Mouse (Mus musculus) ES-Bruce4 (cell line): ENCODE data around the gene Timm50. TPM values are rescaled to one million over a fixed set of nuclear protein-coding genes. Genes with fewer than 3 reads are reported as not detected.

Experiments
- H3K27ac ChIP-seq: 2 replicates; pipeline ENCODE4 v1.5.1; 2012; ENCODE audit warnings: low read length, inconsistent platforms; ENCODE audit not compliant: insufficient read depth
- H3K27me3 ChIP-seq: 2 replicates; pipeline ENCODE4 v1.6.1; 2012; ENCODE audit warnings: mild to moderate bottlenecking, low read length, inconsistent platforms; ENCODE audit not compliant: control insufficient read depth, poor library complexity, insufficient read depth, severe bottlenecking
- H3K36me3 ChIP-seq: 2 replicates; pipeline ENCODE4 v1.6.1; 2012; ENCODE audit warnings: inconsistent platforms, mild to moderate bottlenecking, low read length, moderate library complexity; ENCODE audit not compliant: control insufficient read depth, poor library complexity, insufficient read depth, severe bottlenecking
- H3K4me1 ChIP-seq: one replicate; pipeline ENCODE4 v1.8.1; 2011; ENCODE audit warnings: low read length; ENCODE audit not compliant: control insufficient read depth, insufficient read depth
- H3K4me3 ChIP-seq: 2 replicates; pipeline ENCODE4 v1.5.1; 2011; ENCODE audit warnings: low read depth, mild to moderate bottlenecking, low read length
- H3K9ac ChIP-seq: 2 replicates; pipeline ENCODE4 v1.6.1; 2012; ENCODE audit warnings: low read depth, mild to moderate bottlenecking, inconsistent platforms; ENCODE audit not compliant: poor library complexity, severe bottlenecking
- H3K9me3 ChIP-seq: replicated peaks from 2 replicates; pipeline ENCODE4 v1.6.1; 2012; ENCODE audit warnings: mild to moderate bottlenecking, low read length, inconsistent platforms; ENCODE audit not compliant: control insufficient read depth, poor library complexity, insufficient read depth, severe bottlenecking
- CTCF ChIP-seq: IDR thresholded peaks from one replicate; pipeline ENCODE4 v1.8.1; 2011; ENCODE audit warnings: low read depth, low read length
- EP300 ChIP-seq: IDR thresholded peaks from 2 replicates; pipeline ENCODE4 v1.6.1; 2011; ENCODE audit warnings: low read depth, low read length; ENCODE audit not compliant: insufficient read depth
- POLR2A ChIP-seq: IDR thresholded peaks from one replicate; pipeline ENCODE4 v1.8.1; 2011; ENCODE audit warnings: low read length; ENCODE audit not compliant: insufficient read depth
- polyA plus RNA-seq: library from polyadenylated mRNA; stranded (reverse); fragments of >200 nt; gene quantifications from 2 replicates; pipeline ENCODE4 v1.2.4, GENCODE M21; 2011; ENCODE audit warnings: low read depth; ENCODE audit not compliant: missing spikeins, insufficient read depth, insufficient read length

Gene Timm50
- polyA plus RNA-seq, 1 experiment: 70.5 TPM

GRCm38 (mm10) chr7:28318714-28319113, 6.8 kb upstream of the Timm50 start:
- Histone ChIP-seq H3K9me3 (no peaks in the 10 kb centered on the region), H3K36me3 (peaks cover 66% of the 10 kb centered on the region), H3K27me3 (no peaks in the 10 kb centered on the region), H3K4me1 (no peaks in the 10 kb centered on the region), H3K4me3 (no peak overlapping the region), H3K9ac (no peak overlapping the region), H3K27ac (no peak overlapping the region)
- TF ChIP-seq EP300: no peak
- TF ChIP-seq CTCF: no peak
- TF ChIP-seq POLR2A: no peak

DNA sequence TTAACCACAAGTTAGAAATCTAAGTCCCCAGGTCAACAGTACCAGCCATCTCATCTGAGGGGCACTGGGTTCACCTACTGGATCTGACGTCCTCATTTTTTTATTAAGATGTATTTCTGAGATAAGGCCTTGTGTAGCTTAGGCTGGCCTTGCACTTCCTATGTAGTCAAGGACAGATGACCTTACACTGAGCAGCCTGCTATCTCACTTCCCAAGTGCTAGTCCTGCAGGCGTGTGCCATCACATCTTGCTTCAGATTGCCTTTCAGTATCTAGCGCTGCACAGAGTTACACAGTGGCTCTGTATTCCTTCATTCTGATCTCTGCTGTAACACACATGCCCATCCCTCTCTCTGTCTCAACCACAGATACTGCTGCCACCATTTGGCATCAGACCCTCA, 6.2 kb upstream of the Timm50 start:
- no peaks in the 10 kb centered on the region for H3K9me3 ChIP-seq
- H3K4me1 ChIP-seq: no peaks in the 10 kb centered on the region
- TF ChIP-seq CTCF: no peak
- no peak for TF ChIP-seq EP300
- no peak for TF ChIP-seq POLR2A
- H3K27ac ChIP-seq: no peak overlapping the region
- H3K27me3 ChIP-seq: no peaks in the 10 kb centered on the region
- peaks cover 61% of the 10 kb centered on the region for H3K36me3 ChIP-seq
- no peak overlapping the region for H3K9ac ChIP-seq
- H3K4me3 ChIP-seq: no peak overlapping the region

DNA sequence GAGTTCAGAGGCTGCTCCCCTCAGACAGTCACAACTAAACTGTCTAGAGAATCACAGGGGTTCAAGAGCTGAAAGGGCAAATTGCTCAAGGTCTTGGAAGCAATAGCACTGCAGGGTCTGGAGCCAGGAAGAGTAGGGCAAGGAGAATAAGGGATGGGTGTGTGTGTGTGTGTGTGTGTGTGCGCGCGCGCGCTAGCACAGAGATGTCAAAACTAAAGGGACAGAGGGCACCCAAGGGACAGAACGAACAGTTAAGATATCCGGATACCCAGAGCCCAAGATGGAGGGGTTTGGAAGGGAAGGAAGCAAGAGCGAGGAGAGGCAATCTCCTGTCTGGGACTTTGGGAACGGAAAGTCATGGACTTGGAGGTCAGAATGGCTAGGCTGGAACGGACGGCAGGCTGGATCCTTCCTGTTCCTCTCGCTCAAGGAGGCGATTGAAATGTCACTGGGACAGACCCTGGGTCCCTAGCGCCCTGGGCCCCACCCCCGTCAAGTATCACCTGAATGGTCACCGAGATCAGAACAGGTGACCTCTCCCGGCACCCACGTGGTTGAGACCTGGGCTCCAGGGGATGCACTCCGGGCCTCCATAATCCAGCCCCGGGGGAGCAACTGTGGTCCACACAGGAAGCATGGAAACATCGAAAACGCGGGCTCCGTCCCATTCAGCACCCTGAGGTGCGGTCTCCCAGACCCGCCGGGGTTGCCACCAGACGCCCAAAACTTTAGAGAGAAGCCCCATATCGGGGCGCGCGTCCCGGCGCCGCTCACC, 534 bp downstream of the Timm50 start:
- no peak overlapping the region for H3K27ac ChIP-seq
- peak overlapping the region; percentile 83 for H3K9ac ChIP-seq
- no peaks in the 10 kb centered on the region for H3K27me3 ChIP-seq
- H3K36me3 ChIP-seq: peaks cover 40% of the 10 kb centered on the region
- H3K9me3 ChIP-seq: no peaks in the 10 kb centered on the region
- H3K4me3 ChIP-seq: peak overlapping the region; percentile 94
- TF ChIP-seq CTCF (no peak), EP300 (no peak), POLR2A (no peak)
- peaks cover 2% of the 10 kb centered on the region for H3K4me1 ChIP-seq

GRCm38 (mm10) chr7:28309737-28310136, 2.1 kb downstream of the Timm50 start:
- no peak overlapping the region for H3K27ac ChIP-seq
- H3K27me3 ChIP-seq: no peaks in the 10 kb centered on the region
- H3K36me3 ChIP-seq: peaks cover 43% of the 10 kb centered on the region
- no peak overlapping the region for H3K4me3 ChIP-seq
- H3K9me3 ChIP-seq: no peaks in the 10 kb centered on the region
- H3K4me1 ChIP-seq: peaks cover 2% of the 10 kb centered on the region
- no peak overlapping the region for H3K9ac ChIP-seq
- no peak for TF ChIP-seq POLR2A
- TF ChIP-seq EP300: no peak
- TF ChIP-seq CTCF: no peak

DNA sequence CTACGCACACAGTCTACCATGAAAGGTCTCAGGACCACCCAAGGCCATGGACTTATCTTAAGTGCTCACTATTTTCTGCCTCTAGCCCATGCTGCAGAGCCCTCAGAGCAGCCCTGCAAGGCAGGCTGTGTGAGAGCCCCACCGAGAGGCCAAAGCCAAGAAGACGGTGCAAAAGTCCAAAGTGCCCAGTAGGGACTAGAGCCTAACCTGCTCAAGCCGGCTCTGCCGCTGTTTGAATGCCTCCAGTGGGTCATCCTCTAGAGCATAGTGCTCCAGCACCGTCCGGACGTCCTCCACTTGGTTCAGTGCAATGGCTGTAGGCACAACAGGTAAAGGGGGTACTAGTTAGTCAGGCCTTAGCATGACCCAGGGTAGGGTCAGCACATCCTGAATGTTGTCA, 5.7 kb downstream of the Timm50 start:
- Histone ChIP-seq H3K27ac (no peak overlapping the region), H3K4me1 (peaks cover 2% of the 10 kb centered on the region), H3K27me3 (no peaks in the 10 kb centered on the region), H3K9ac (no peak overlapping the region), H3K9me3 (no peaks in the 10 kb centered on the region), H3K4me3 (no peak overlapping the region), H3K36me3 (peaks cover 43% of the 10 kb centered on the region)
- TF ChIP-seq POLR2A (no peak), EP300 (no peak), CTCF (no peak)

DNA sequence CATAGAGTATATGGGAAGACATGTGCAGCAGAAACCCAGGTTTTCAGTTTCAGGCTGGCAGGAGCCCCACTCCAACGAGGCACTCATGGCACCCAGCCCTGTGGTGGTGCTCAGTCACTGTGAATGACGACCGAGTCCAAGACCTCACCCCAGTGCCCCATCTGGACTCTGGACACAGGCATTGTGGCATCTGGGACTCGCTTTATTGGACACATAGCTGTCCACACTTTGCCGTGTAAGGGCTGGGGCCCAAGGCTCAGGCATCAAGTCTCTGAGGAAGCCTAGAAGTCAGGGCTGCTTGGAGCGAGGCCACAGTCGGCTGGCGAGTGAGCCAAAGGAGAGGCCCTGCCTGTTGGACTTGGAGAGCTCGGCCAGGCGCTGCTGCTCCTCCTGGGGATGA, 6.2 kb downstream of the Timm50 start:
- Histone ChIP-seq H3K27ac (no peak overlapping the region), H3K9ac (no peak overlapping the region), H3K4me1 (peaks cover 2% of the 10 kb centered on the region), H3K4me3 (no peak overlapping the region), H3K27me3 (no peaks in the 10 kb centered on the region), H3K36me3 (peaks cover 43% of the 10 kb centered on the region), H3K9me3 (no peaks in the 10 kb centered on the region)
- no peak for TF ChIP-seq POLR2A
- no peak for TF ChIP-seq EP300
- TF ChIP-seq CTCF: no peak
